Mouse (Mus musculus) heart, adult 11 months (tissue): Measurements from ENCODE around the gene Map2k1.
"Not testable (repeated sequence)": the region's sequence is repeated elsewhere in the genome, so short reads cannot be mapped to it uniquely, and the experiment has no call there.

Source experiments
- DNase-seq: peaks from one replicate; pipeline ENCODE4 v3.0.0; 2022

Gene Map2k1

GRCm38 (mm10) chr9:64253021-64253904, at the start of gene Map2k1:
TSS of gene Map2k1 (minus strand) at chr9:64253631.
- peak; percentile 100 for DNase-seq

DNA sequence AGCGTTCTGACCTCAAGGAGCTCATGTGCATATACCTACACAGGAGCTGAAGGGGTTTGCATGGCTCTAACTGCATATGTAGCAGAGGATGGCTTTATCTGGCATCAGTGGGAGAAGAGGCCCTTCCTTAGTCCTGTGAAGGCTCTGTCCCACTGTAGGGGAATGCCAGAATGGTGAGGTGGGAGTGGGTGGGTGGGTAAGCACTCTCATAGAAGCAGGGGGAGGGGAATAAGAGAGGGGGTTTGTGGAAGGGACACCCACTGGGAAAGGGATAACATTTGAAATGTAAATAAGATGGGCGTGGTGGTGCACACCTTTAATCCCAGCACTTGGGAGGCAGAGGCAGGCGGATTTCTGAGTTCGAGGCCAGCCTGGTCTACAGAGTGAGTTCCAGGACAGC, 49.7 kb upstream of the Map2k1 start:
- DNase-seq, result peak; percentile 15

DNA sequence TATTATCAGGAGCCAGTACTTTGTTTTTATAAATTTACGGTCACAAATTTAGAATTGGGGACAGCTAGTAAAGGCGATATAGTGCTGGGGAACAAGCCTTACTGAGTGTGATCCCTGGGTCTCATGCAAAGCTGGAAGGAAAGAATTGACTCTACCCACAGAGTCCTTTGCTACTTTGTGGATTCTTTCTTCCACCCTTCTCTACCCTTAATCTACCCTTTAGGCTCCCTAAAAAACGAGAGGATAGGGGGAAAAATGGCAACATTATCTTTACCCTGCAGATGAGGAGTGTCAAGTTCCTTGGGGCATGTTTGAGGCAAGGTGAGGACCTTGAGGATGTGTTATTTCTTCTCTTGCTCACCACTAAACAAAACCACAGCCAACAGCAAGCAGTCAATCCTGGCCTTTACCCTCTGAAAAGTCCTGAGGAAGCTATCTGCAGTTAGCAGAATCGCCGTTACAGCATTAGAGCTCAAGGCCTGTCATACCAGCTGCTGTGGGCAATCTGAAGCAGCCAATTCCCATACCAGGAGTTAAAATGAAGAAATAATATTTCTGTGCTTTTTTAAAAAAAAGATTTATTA, 29.1 kb upstream of the Map2k1 start:
- DNase-seq, result no peak

DNA sequence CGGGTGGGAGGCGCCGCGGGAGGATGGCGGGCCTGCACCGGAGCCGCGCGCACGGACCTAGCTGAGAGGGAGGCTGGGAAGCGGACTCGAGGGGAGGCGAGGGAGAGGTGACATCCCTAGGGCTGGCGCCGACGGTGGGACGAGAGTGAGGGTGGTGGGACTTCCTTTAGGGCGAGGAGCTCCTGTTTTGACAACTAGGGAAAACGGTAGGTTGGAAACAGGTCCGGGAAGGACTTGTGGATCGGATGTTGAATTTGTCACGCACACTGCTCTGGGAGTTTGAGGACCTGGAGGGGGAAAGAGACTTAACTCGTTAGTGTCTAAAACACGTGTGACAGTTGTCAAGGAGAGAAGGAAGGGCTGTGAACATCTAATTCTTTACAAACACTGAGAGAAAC, 28.3 kb upstream of the Map2k1 start:
- DNase-seq, result no peak

GRCm38 (mm10) chr9:64281105-64281780, 27.8 kb upstream of the Map2k1 start, which contains the start of gene Tipin:
TSS of gene Tipin (plus strand) at chr9:64281581.
- peak; percentile 99 for DNase-seq

DNA sequence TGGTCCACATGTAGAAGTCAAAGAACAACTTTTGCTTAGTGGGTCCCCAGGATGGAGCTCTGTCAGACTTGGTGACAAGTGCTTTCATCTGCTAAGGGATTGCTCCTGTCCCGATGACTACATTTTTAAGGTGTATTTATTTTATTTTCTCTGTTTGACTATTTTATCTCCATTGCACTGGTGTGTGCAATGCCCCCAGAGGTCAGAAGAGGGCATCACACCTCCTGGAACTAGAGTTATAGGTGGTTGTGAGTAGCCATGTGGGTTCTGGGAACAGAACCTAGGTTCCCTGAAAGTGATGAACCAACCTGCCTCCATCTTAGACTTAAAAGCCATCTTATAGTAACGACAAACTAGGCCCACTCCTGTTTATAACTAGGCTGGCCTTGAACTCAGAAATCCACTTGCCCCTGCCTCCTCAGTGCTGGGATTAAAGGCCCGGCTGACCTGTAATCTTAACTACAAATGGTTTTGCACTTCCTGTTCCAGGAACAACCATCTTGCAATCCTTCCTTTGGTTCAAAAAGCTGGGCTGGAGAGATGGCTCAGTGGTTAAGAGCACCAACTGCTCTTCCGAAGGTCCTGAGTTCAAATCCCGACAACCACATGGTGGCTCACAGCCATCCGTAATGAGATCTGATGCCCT, 25.4 kb upstream of the Map2k1 start:
- DNase-seq, result no peak

DNA sequence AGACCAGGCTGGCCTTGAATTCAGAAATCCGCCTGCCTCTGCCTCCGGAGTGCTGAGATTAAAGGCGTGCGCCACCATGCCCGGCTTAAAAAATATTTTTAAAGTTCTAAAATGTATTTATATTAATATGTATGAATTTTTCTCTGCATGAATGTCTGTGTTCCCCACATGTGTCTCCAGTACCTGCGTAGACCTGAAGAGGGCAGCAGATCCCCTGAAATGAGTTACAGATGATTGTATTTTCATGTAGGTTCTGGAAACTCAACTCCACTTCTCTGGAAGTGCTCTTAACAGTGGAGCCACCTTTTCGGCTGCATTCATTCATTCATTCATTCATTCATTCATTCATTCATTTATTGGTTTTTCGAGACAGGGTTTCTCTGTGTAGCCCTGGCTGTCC, 24.3 kb upstream of the Map2k1 start:
- peak; percentile 90 for DNase-seq

- DNase-seq, result peak; percentile 43
Observed at GRCm38 (mm10) chr9:64274919-64275318, 21.5 kb upstream of the Map2k1 start.

GRCm38 (mm10) chr9:64274291-64274690, 20.9 kb upstream of the Map2k1 start:
- peak; percentile 64 for DNase-seq

DNA sequence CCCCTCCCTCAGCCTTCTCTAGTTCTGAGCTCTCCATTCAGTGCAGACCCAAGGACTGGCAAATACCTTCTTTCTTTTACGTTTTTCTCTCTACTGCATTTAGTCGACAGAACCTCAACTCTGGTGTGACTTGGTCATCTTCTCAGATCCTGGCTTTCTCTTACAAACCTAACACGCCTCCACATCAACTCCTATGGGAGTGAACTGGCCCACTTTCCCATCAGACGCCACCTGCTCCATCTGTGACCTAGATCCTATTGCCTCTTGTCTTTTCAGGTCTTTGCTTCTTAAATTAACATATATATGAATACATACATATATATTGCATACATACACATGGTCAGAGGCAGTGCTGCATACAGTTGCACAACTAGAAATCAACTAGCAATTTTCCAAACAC, 20.3 kb upstream of the Map2k1 start:
- no peak for DNase-seq

GRCm38 (mm10) chr9:64272611-64273010, 19.2 kb upstream of the Map2k1 start:
- DNase-seq, result peak; percentile 81

DNA sequence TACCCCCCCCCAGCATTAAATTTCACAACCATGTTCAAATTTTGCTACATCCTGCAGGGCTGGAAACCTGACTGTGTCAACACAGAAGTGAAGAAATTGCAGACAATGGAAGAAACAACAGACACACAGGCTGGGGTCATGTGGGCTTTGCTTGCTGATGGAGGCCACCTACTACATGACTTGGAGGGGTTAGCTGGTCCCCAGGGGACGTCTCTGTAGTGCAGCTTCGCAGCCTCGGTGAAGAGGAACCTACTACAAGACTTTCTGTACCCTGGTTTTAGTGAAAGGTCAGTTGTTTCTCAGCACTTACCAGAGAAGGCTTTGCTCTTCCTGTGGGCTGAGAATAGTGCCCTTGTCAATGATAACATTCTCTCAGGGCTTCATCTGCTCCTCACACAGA, 17.8 kb upstream of the Map2k1 start:
- DNase-seq, result no peak

DNA sequence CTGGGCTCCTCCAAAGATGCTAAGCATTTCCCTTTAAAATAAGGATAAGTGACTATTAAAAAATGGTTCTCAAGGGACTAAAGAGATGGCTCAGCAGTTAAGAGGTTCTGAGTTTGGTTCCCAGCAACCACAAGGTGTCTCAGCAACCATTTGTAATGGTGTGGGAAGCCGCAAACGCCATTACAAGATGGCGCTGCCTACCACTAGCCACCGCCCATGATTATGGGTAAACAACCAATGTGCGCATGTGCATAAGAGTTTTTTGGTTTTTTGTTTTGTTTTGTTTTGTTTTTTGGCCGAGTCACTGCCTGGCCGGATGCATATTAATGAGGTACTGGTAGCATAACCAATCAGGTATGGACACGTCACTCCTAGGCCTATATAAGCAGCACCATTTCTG, 15.4 kb upstream of the Map2k1 start:
- DNase-seq, result not testable (repeated sequence)

DNA sequence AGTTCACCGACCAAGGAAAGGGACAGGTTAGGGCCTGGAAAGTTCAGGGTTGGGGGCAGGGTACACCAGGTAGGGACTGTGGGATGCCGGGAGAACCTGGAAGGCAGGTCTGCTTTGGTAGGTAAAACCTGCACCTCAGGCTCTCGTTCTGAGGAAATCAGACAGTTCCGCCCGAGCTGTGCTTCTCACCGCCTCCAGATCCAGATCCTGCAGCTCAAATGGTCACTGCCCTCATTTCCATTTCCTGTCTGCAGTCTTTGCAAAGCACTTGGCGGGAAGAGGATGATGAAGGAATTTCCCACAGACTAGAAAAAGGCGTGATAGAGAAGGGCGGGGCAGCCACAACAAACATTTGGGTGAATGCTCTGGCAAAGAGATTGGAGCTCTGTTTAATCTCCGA, 14.8 kb upstream of the Map2k1 start:
- no peak for DNase-seq

- DNase-seq, result no peak
Observed at GRCm38 (mm10) chr9:64267231-64267630, 13.8 kb upstream of the Map2k1 start.

GRCm38 (mm10) chr9:64264813-64265212, 11.4 kb upstream of the Map2k1 start:
- no peak for DNase-seq

GRCm38 (mm10) chr9:64261023-64261422, 7.6 kb upstream of the Map2k1 start:
- DNase-seq, result no peak

- no peak for DNase-seq
Observed at GRCm38 (mm10) chr9:64259906-64260305, 6.5 kb upstream of the Map2k1 start.

- no peak for DNase-seq
Observed at GRCm38 (mm10) chr9:64256204-64256603, 2.8 kb upstream of the Map2k1 start.

DNA sequence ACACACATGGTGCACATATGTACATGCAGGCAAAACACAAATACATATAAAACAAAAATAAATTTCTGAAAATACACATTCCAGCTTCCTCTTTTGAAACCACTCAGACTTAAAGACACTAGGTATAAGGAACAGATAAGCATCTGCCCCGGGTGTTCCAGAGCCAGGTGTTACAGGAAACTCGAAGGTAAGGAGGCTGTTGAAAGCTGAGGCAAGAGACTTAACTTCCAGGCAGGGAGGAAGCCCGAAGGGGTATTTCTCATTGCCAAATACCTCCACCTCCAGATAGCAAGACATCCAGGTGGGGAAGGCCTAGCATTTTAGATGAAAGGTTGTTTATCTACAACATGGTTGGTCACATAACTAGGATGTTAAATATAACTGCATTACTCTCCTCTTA, 2.0 kb upstream of the Map2k1 start:
- DNase-seq, result no peak

DNA sequence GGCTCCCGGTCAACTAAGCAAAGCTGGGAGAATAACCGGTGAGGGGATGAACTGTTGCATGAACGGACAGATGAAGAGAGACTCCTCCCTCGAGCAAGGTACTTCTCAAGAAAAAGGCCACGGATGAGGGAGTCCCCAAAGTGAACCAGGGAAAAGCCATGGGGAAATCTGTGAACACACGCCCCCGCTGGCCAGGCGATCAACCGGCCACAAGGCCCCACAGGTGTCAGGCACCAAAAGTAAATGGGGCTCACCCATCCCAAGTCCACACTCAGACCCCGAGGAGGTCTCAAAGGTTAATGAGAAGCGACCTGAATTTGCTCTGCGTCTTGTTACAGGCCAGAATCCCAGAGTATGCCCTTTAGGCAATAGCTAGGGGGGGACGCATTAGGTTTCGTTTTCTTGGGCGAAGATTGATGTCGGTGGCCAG, 825 bp downstream of the Map2k1 start:
- DNase-seq, result no peak

DNA sequence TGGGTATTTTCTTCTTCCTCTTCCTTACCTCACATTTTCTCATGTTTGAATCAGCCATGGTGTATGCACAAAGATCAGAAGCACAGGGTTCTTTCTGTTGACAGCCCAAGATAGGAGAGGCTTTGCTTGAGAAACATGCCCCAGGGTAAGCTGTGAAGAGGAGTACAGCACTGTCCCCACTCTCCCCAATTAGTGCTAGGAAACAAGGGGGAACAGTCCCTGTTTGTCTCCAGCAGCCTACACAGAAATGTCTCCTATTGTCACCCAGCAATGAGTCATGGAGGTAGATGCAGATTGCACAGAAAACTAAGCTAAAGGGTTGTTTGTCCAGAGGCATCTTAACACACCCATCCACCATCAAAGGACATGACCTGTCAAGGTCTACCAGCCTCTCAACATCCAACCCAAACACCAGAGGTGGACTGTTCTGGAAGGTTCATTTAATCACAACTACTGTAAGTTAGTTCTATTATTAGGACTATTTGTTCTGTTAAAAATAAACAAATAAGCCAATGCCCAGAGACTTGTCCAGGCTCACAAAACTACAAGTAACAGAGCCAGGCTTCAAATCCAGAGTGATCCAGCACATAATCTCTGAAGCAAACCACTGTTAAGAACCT, 3.2 kb downstream of the Map2k1 start:
- no peak for DNase-seq

DNA sequence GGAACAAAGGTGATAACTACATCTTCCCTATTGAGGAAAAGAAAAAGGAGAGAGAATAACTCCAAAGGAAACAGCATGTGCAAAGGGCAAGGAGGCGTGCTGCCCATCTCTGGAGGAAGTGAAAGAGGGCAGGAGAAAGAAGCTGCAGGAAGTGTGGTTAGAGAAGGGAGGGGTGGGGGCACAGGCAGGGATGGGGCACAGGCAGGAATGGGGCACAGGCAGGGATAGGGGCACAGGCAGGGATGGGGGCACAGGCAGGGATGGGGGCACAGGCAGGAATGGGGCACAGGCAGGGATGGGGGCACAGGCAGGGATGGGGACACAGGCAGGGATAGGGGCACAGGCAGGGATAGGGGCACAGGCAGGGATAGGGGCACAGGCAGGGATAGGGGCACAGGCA, 4.1 kb downstream of the Map2k1 start:
- DNase-seq, result peak; percentile 92
